Mouse (Mus musculus) midbrain, embryonic 13.5 days (tissue): ENCODE data around the gene Prkag3. TPM values are rescaled to one million over a fixed set of nuclear protein-coding genes. Genes with fewer than 3 reads are reported as not detected.

Experiments
- ATAC-seq: fragments of 200-750 bp; cut with Nextera tagmentation; 2 replicates; pipeline ENCODE4 v1.8.0; 2017; ENCODE audit warnings: mild to moderate bottlenecking, moderate TSS enrichment, moderate library complexity
- H3K27ac ChIP-seq: fragments of 300-500 bp; sonication (generic); 2 replicates; pipeline ENCODE4 v1.5.1; 2015; ENCODE audit warnings: inconsistent platforms, mild to moderate bottlenecking, moderate library complexity
- H3K27me3 ChIP-seq: fragments of 300-500 bp; sonication (generic); 2 replicates; pipeline ENCODE4 v1.6.1; 2015; ENCODE audit warnings: mild to moderate bottlenecking, inconsistent platforms
- H3K36me3 ChIP-seq: fragments of 300-500 bp; sonication (generic); 2 replicates; pipeline ENCODE4 v1.6.1; 2015; ENCODE audit warnings: mild to moderate bottlenecking, inconsistent platforms
- H3K4me1 ChIP-seq: fragments of 300-500 bp; sonication (generic); replicated peaks from 2 replicates; pipeline ENCODE4 v1.6.1; 2015; ENCODE audit warnings: inconsistent platforms
- H3K4me2 ChIP-seq: fragments of 300-500 bp; sonication (generic); replicated peaks from 2 replicates; pipeline ENCODE4 v1.6.1; 2015; ENCODE audit warnings: moderate library complexity, mild to moderate bottlenecking, inconsistent platforms
- H3K4me3 ChIP-seq: fragments of 300-500 bp; sonication (generic); replicated peaks from 2 replicates; pipeline ENCODE4 v1.5.1; 2015; ENCODE audit warnings: mild to moderate bottlenecking, inconsistent platforms
- H3K9ac ChIP-seq: fragments of 300-500 bp; sonication (generic); replicated peaks from 2 replicates; pipeline ENCODE4 v1.6.1; 2015; ENCODE audit warnings: mild to moderate bottlenecking, inconsistent platforms
- H3K9me3 ChIP-seq: fragments of 300-500 bp; sonication (generic); 2 replicates; pipeline ENCODE4 v1.6.1; 2016; ENCODE audit warnings: mild to moderate bottlenecking, inconsistent platforms
- WGBS: fragments of 180-500 bp; shearing (Covaris S2); methylation state at CpG from one replicate; pipeline ENCODE4 v1.1.7; 2015; 5-methylcytosine and 5-hydroxymethylcytosine counted together
- polyA plus RNA-seq: library from polyadenylated mRNA; unstranded; fragments of >200 nt; fragmentation: Nextera tagmentation; extraction: Ambion mirVana; gene quantifications from 2 replicates; pipeline ENCODE4 v1.2.1, GENCODE M21; 2015

Prkag3 gene
- polyA plus RNA-seq, 1 experiment from 2014 or later: 0.08 TPM

- H3K4me1 ChIP-seq: peaks cover 23% of the 10 kb centered on the region
- H3K9ac ChIP-seq: no peak overlapping the region
- H3K4me2 ChIP-seq: no peak overlapping the region
- no peak overlapping the region for H3K27ac ChIP-seq
- ATAC-seq: no peak
- WGBS: 9% methylated on average over 14 of the region's 14 CpGs
- H3K36me3 ChIP-seq: no peaks in the 10 kb centered on the region
- H3K4me3 ChIP-seq: no peak overlapping the region
- H3K9me3 ChIP-seq: no peaks in the 10 kb centered on the region
- H3K27me3 ChIP-seq: peaks cover 93% of the 10 kb centered on the region
Observed at GRCm38 (mm10) chr1:74782045-74782444, 33.0 kb upstream of the Prkag3 start.

- Histone ChIP-seq H3K27ac (no peak overlapping the region), H3K9ac (no peak overlapping the region), H3K27me3 (peaks cover 95% of the 10 kb centered on the region), H3K36me3 (no peaks in the 10 kb centered on the region), H3K4me3 (no peak overlapping the region), H3K4me2 (no peak overlapping the region), H3K9me3 (no peaks in the 10 kb centered on the region), H3K4me1 (peaks cover 20% of the 10 kb centered on the region)
- WGBS: 31% methylated on average over 3 of the region's 3 CpGs
- ATAC-seq: no peak
Observed at GRCm38 (mm10) chr1:74778934-74779486, 30.0 kb upstream of the Prkag3 start.

GRCm38 (mm10) chr1:74775816-74776215 lies 26.8 kb upstream of the Prkag3 start:
- H3K4me3 ChIP-seq: no peak overlapping the region
- 7% methylated on average over 5 of the region's 5 CpGs for WGBS

GRCm38 (mm10) chr1:74774062-74774461 lies 25.0 kb upstream of the Prkag3 start:
- Histone ChIP-seq H3K4me1 (peaks cover 35% of the 10 kb centered on the region), H3K27me3 (peaks cover 99% of the 10 kb centered on the region), H3K36me3 (no peaks in the 10 kb centered on the region), H3K27ac (no peak overlapping the region), H3K9ac (no peak overlapping the region), H3K9me3 (no peaks in the 10 kb centered on the region), H3K4me2 (no peak overlapping the region), H3K4me3 (no peak overlapping the region)
- ATAC-seq: no peak
- WGBS: 15% methylated on average over 7 of the region's 7 CpGs

More at GRCm38 (mm10) chr1:74775816-74776215, 26.8 kb upstream of the Prkag3 start:
- peaks cover 32% of the 10 kb centered on the region for H3K4me1 ChIP-seq
- no peak for ATAC-seq
- no peaks in the 10 kb centered on the region for H3K9me3 ChIP-seq
- no peaks in the 10 kb centered on the region for H3K36me3 ChIP-seq
- no peak overlapping the region for H3K9ac ChIP-seq
- no peak overlapping the region for H3K27ac ChIP-seq
- no peak overlapping the region for H3K4me2 ChIP-seq
- peaks cover 95% of the 10 kb centered on the region for H3K27me3 ChIP-seq

- Histone ChIP-seq H3K36me3 (no peaks in the 10 kb centered on the region), H3K4me1 (peaks cover 35% of the 10 kb centered on the region), H3K4me2 (peak overlapping the region; percentile 83), H3K9ac (no peak overlapping the region), H3K9me3 (no peaks in the 10 kb centered on the region), H3K27ac (no peak overlapping the region), H3K27me3 (peaks cover 100% of the 10 kb centered on the region), H3K4me3 (peak overlapping the region; percentile 47; the same call in 1 of the 2 replicates)
- peak; percentile 80 for ATAC-seq
- WGBS: under 1% methylated on average over 15 of the region's 15 CpGs
Observed at GRCm38 (mm10) chr1:74773136-74773535, 24.1 kb upstream of the Prkag3 start.

- WGBS: under 1% methylated on average over 46 of the region's 51 CpGs
- peaks cover 35% of the 10 kb centered on the region for H3K4me1 ChIP-seq
- ATAC-seq: peak; percentile 21; the same call in 1 of the 2 replicates
Observed at GRCm38 (mm10) chr1:74771931-74772620, 23.1 kb upstream of the Prkag3 start.

GRCm38 (mm10) chr1:74771845-74771930 lies 22.7 kb upstream of the Prkag3 start, which contains the start of gene Wnt6:
Gene Wnt6, plus strand, starts transcription at chr1:74771892.
- H3K4me3 ChIP-seq: peak within 1 kb of the TSS; percentile 47
- peak within 1 kb of the TSS; percentile 56 for H3K9ac ChIP-seq
- no peak within 1 kb of the TSS for H3K27ac ChIP-seq
- no peaks in the 10 kb centered on the region for H3K36me3 ChIP-seq
- ATAC-seq: no peak
- H3K9me3 ChIP-seq: no peaks in the 10 kb centered on the region
- peak within 1 kb of the TSS; percentile 83 for H3K4me2 ChIP-seq
- WGBS: 5% methylated on average over 8 of the region's 8 CpGs
- peaks cover 93% of the 10 kb centered on the region for H3K27me3 ChIP-seq
- peaks cover 35% of the 10 kb centered on the region for H3K4me1 ChIP-seq

More at GRCm38 (mm10) chr1:74771931-74772620, 23.1 kb upstream of the Prkag3 start:
- H3K4me2 ChIP-seq: peak overlapping the region; percentile 83
- peaks cover 97% of the 10 kb centered on the region for H3K27me3 ChIP-seq
- peak overlapping the region; percentile 47 for H3K4me3 ChIP-seq
- H3K36me3 ChIP-seq: no peaks in the 10 kb centered on the region
- H3K9me3 ChIP-seq: no peaks in the 10 kb centered on the region
- H3K9ac ChIP-seq: peak overlapping the region; percentile 56
- no peak overlapping the region for H3K27ac ChIP-seq

- no peak overlapping the region for H3K27ac ChIP-seq
- peak overlapping the region; percentile 56 for H3K9ac ChIP-seq
- no peaks in the 10 kb centered on the region for H3K9me3 ChIP-seq
- no peaks in the 10 kb centered on the region for H3K36me3 ChIP-seq
- peaks cover 92% of the 10 kb centered on the region for H3K27me3 ChIP-seq
- H3K4me1 ChIP-seq: peaks cover 35% of the 10 kb centered on the region
- H3K4me3 ChIP-seq: peak overlapping the region; percentile 47
- peak overlapping the region; percentile 83 for H3K4me2 ChIP-seq
- ATAC-seq: no peak
- 2% methylated on average over 25 of the region's 26 CpGs for WGBS
Observed at GRCm38 (mm10) chr1:74771467-74771844, 22.4 kb upstream of the Prkag3 start.

GRCm38 (mm10) chr1:74770727-74771466 lies 21.9 kb upstream of the Prkag3 start:
- ATAC-seq: no peak
- H3K9me3 ChIP-seq: no peaks in the 10 kb centered on the region
- H3K9ac ChIP-seq: peak overlapping the region; percentile 56; the same call in 1 of the 2 replicates
- no peak overlapping the region for H3K27ac ChIP-seq
- H3K4me3 ChIP-seq: peak overlapping the region; percentile 47
- peak overlapping the region; percentile 83 for H3K4me2 ChIP-seq
- H3K27me3 ChIP-seq: peaks cover 91% of the 10 kb centered on the region
- no peaks in the 10 kb centered on the region for H3K36me3 ChIP-seq
- H3K4me1 ChIP-seq: peaks cover 35% of the 10 kb centered on the region
- under 1% methylated on average over 35 of the region's 35 CpGs for WGBS

- peaks cover 40% of the 10 kb centered on the region for H3K27me3 ChIP-seq
- H3K4me2 ChIP-seq: no peak overlapping the region
- H3K36me3 ChIP-seq: no peaks in the 10 kb centered on the region
Observed at GRCm38 (mm10) chr1:74763081-74763480, 14.1 kb upstream of the Prkag3 start.

GRCm38 (mm10) chr1:74759773-74760172 lies 10.8 kb upstream of the Prkag3 start:
- H3K9ac ChIP-seq: no peak overlapping the region
- H3K9me3 ChIP-seq: no peaks in the 10 kb centered on the region
- WGBS: 26% methylated on average over 4 of the region's 4 CpGs
- no peak overlapping the region for H3K4me3 ChIP-seq
- no peak for ATAC-seq
- H3K27ac ChIP-seq: no peak overlapping the region
- H3K4me2 ChIP-seq: no peak overlapping the region
- H3K27me3 ChIP-seq: peaks cover 24% of the 10 kb centered on the region
- no peaks in the 10 kb centered on the region for H3K4me1 ChIP-seq
- H3K36me3 ChIP-seq: no peaks in the 10 kb centered on the region

More at GRCm38 (mm10) chr1:74763081-74763480, 14.1 kb upstream of the Prkag3 start:
- no peaks in the 10 kb centered on the region for H3K9me3 ChIP-seq
- H3K4me1 ChIP-seq: no peaks in the 10 kb centered on the region
- ATAC-seq: no peak
- WGBS: 7% methylated on average over 6 of the region's 6 CpGs
- no peak overlapping the region for H3K27ac ChIP-seq
- no peak overlapping the region for H3K9ac ChIP-seq
- H3K4me3 ChIP-seq: no peak overlapping the region

- Histone ChIP-seq H3K4me3 (no peak overlapping the region), H3K27ac (no peak overlapping the region), H3K36me3 (no peaks in the 10 kb centered on the region), H3K4me2 (no peak overlapping the region), H3K9me3 (no peaks in the 10 kb centered on the region), H3K4me1 (no peaks in the 10 kb centered on the region), H3K27me3 (peaks cover 2% of the 10 kb centered on the region; the same call in 1 of the 2 replicates), H3K9ac (no peak overlapping the region)
- 79% methylated on average over 5 of the region's 5 CpGs for WGBS
- no peak for ATAC-seq
Observed at GRCm38 (mm10) chr1:74754175-74754785, 5.3 kb upstream of the Prkag3 start.
